Mouse (Mus musculus): ENCODE measurements around the gene Degs2.

Gene Degs2

DNA sequence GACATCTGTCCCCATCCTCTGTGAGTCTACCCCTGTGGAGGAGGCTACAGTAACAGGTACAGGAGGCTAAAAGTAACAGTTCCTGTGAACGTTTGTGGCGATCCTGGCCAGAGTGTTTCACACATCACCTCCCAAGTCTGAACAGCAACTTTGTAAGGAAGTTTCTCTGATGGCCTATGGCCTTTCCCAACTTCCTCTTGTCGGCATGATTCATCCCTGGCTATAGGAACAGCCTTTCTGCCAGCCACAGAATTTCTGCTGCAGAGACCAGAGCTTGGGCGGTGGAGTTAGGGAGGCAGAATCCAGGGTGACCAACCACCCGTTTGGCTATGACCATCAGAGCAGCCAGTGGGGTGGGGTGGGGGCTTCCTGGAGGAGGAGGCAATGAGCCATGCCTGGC lies 2.1 kb downstream of the Degs2 start:
- no peak for DNase-seq (ENCODE audit: low read depth, low spot score)

DNA sequence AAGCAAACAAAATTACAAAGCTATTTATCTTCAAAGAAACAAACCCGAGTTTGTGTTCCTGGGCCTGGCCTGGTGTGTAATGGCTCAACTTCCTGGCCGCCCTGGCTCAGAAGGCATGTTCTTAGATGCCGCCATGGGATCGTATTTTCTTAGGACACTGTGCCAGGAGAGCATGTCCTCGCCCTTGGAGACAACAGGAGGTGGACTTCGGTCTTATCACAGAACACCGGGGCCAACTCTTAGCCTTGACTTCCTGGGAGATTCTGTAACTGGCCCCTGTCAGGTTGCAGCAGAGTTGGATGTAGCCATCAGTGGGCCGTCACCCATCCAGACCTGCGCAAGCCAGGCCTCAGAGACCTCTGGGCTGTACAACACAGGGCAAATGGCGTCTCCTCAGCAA lies 2.5 kb downstream of the Degs2 start:
- no peak for DNase-seq (ENCODE audit: low read depth, low spot score)

DNA sequence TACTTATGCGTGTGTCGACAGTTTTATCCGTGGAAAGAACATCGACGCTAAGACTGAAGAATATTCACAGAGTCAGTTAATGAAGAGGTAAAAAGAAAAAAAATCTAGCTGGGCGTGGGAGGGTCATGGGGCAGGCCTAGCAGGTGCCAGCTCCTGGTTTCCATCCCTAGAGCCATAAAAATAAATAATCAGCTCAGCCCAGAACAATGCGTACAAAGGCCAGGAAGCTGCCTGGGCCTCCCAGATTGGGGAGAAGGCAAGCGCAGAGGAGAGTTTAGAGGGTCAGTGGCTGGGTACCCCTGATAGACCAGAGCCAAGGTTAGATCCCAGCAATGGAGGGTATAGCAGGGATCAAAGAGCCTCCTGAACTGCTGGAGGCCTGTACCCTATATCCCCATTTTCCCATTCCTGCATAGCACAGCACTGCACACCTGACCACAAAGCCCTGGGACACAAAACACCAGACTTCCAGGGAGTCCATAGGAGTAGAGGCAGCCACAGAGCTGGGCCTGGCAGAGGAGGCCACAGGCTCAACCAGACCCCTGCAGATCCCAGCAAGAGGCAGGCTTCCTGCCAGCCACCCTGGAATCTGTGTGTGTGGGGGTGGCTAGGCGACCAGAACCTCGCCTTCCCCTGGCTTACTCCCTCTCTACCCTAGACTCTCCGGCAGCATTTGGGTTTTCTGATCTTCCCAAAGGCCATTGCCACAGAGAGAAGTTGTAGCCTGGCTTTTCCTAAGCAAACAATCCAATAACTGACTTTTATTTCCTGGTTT lies 3.2 kb downstream of the Degs2 start:
- no peak for DNase-seq (ENCODE audit: low read depth, low spot score)

DNA sequence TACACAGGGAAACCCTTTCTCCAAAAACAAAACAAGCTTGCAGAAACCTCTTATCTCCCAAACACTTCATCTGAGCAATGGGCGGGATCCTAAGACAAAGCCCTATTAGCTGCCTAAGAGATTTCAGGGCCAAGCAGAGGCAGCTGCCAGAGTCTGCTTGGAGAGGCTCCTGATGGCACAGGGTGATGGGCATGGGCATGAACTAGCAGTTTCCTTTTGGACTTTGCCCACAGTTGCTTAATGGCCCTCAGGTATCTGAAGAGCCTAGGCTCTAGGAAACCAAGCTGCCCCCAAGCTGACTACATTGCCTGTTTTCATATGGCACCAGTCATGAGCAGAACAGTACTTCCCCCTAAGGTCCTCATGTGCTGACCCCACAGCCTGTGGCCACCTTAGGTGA lies 7.9 kb downstream of the Degs2 start:
- no peak for DNase-seq (ENCODE audit: low read depth, low spot score)

DNA sequence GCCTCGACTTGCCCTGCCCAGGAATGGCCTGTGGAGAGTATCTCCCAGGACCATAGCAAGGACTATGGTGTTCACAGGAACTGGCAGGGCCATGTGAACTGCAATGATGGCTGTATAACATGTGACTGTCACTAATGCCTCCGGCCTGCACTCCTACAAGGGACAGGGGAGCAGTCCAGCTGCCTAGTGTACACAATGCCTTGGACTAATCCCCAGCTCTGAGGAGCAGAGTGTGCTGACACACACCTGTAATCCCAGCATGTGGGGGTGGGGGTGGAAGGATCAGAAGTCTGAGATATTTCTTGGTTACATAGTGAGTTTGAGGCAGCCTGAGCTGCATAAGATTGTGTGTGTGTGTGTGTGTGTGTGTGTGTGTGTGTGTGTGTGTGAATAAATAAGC lies 8.5 kb downstream of the Degs2 start:
- DNase-seq (ENCODE audit: low read depth, low spot score): no peak

DNA sequence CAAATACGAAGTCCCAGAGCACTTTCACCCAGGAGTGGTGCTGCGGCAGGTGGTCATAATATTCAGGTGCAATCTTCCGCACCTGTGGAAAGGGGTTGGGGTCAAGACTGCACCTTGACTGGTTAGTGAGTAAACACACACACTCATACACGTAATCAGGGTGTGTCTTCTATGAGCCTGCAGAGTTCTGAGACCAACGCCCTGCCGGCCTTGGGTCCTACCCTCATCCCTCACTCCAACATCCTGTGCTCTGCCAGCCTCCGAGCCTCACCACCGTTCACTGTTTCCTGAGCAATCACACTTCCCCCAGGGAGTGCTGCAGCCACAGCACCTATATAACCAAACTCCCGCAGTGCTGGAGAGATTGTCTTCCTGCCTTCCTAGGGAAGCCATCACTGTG lies 11.6 kb downstream of the Degs2 start:
- DNase-seq (ENCODE audit: low read depth, low spot score): no peak

DNA sequence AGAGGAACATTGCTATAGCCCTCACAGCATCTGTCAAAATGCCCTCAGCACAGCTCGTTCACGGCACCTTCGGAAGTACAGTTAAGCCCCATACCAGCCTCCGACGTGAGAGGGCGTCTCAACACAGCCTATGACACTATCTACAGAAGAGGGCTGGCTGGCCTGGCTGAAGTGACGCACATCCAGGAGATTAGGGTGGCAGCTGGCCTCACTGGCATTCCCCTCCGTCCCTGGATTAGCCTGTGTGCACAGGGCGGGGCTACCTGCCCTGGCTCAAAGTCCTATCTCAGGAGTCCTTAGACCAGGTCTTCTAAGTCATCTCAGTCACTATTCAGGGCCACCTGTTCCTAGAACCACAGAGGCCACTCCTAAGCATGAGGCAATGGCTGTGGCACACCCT lies 12.9 kb downstream of the Degs2 start:
- DNase-seq (ENCODE audit: low read depth, low spot score): no peak

DNA sequence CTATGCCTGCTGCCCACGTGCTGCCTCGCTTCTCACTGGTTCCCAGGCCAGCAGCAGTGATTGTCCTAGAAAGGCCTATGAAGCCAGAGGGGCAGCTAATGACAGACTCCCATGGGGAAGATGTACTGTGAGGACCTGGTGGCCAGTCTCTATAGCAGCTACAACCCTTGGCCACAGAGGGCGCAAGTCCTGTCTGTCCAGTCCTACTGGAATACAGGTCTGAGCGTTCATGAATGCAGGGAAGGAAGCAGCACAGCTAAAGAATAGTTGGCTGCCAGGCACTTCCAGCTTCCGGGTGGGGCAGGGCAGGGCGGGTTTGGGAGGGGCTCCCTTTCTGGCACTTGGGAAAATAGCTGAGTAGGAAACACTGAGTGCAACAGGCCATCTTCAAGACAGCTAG lies 15.2 kb downstream of the Degs2 start:
- DNase-seq (ENCODE audit: low read depth, low spot score): no peak

DNA sequence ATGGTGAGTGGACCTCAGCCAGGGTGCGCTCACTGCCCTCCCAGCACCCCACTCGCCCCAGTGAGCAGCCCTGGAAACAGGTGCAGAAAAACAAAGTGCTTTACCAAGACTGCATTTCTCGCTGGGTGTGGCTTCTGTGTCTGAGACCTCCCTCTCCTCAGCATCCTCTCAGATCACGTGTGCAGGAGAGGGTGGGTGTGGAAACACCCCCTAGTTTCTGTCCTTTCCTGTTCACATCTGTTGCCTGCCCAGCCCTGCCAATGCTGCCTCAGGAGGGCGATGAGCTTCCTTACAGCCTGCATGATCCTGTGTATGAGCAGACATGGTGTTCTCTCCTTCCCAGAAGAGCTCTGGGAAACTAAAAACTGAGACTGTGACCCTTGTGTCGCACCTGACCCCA lies 15.7 kb downstream of the Degs2 start:
- peak; percentile 48 for DNase-seq (ENCODE audit: low read depth, low spot score)

DNA sequence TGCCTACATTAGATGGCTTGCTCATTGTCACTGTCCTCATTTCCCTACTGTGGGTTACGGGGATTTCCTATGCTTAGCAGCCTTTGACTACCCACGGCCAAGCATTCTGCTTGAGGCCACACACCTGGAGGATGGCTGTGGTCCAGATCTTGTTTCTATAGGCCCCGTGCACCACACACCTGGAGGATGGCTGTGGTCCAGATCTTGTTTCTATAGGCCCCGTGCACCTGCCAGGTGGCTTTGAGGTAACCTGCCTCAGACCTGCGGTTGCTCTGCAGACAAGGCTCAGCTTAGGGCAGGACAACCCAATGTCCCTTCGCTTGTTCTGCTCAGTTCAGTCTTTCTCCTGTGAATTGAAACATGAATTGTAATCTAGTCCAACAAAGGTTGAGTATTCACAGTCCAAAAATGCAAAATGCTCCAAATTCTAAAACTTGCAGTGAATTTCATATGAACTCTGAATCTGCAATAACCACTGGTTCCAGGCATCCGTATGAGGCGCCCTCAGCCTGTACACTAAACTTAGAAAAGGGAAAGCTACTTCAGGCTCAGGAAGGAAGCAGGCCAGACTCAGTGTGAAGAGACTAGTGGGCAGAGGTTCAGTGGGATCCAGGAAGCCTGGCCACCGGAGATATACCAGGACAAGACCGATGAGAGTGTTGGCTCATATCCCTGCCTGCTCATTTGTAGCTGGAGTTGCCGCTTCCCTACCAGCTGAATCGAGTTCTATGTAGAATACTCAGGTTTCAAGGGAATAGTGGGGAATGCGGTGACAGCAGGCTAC lies 19.7 kb downstream of the Degs2 start:
- no peak for DNase-seq (ENCODE audit: low read depth, low spot score)

DNA sequence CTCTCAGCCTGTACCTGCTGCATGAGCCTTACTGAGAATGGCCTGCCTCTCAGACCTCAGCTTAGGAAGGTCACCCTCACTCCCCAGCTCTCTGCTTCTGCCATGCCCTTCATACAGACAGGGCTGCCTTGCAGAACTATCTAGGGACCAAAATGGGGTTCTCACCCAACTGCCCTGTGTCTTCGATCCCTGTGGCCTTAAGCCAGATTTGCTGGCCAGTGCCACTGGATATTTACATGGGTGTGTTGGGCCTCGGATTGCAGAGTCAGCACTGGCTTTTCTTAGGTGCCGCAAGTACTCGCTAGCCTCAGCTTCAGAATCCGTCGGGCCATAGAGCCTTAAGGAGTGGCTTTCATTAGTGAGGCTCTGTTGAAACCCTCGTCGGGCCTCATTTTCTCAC lies 21.3 kb downstream of the Degs2 start:
- no peak for DNase-seq (ENCODE audit: low read depth, low spot score)

DNA sequence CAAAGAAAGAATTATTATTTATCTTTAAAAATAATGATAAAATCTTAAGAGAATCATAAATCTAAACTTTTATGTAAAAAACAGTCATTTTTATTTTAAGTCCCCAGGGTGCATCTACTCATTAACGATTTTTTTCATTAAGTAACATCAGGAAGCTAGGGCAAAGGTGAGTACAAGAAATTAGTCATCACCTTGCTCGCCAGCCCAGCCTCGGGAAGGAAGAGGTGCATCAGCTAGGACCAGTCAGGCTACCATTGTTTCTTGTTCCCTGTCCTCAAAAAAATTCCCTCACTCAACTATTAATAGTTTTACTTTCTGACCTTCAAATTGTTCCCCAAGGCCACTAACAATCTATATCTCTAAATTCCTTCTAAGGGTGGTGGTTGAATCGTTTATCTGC lies 23.7 kb downstream of the Degs2 start:
- DNase-seq (ENCODE audit: low read depth, low spot score): no peak

DNA sequence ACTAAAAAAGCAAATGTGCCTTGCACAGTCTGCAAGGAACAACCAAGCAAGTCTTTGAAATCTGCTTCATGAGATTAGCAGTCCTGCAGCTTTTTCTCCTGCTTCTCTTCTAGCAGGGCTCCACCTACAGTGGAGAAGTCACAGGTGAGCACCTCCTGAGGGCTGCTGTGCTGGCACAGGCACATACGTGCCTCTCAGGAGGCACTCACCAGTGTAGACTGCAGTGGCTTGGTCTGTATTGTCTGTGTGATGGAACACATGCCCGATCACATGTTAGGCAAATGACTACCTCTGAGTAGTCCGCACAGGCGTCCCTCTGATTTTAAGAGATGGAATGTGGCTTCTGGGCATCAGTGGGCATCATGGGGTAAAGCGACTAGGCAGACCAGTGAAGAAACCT lies 25.0 kb downstream of the Degs2 start:
- no peak for DNase-seq (ENCODE audit: low read depth, low spot score)

DNA sequence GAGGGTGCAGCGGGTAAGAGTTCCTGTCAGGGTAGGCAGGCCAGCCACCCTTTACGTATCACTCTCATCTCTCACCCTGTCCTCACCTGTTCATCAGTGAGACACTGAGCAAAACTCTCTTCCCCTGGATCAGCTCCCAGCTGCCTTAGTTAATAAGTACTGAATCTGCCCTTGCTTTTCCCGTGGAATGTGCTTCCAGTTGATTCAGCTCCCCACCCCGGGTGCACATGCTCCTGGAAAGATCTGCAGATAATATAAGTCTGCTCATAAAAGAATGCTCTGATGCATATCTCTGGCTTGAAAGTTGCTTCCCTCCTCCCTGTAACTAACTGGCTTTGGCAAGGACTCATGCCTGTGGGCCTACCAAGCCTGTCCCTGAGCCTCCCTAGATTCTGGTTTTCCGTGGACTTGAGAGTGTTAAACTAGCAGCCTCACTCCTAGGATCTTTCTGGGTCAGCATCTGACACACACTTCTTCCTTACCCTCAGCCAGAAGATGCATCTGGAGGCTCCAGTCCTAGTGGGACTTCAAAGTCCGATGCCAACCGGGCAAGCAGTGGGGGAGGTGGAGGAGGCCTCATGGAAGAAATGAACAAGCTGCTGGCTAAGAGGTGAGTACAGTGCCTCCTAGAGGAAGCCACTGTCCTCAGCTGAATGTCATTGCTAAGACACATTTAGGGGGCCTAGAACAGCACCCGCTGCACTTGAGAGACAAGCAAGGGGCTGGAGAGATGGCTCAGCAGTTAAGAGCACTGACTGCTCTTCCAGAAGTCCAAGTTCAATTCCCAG lies 26.3 kb downstream of the Degs2 start:
- DNase-seq (ENCODE audit: low read depth, low spot score): no peak

DNA sequence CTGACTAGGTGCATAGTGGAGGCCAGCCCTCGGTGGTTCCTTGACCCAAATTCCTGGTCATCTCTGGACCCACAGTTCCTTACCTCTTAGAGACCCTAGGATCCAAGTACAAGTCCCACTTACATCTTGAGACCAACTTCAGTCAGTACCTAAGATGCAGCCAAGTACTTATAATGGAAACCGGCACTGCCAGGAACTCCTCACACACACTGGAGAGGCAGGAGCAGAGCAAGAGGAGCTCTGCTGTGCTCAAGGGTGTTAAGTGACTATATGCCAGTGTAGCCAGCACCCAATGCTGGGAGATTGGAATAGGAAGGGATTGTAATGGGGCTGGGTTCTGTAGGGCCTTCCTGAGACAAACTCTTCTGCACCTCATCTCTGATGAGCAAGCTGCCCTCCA lies 27.2 kb downstream of the Degs2 start:
- DNase-seq (ENCODE audit: low read depth, low spot score): no peak

DNA sequence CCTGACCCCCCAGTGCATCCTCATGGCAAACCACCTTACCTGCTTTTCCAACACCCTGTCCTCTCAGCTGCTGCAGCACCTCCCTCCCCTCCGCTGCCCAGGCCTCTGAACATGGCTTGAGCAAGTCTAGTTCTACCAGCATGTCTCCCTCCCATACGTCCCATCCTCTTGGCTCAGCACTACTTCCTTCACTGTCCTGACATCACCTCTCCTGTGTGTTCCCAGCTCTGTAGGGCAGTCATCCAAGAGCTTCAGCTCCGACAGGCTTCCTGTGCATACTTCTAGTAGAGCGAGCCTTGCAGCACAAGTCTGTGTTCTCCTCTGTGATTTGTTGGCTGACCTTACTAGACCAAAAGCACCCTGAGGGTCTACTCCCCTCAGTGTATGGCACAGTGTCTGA lies 27.6 kb downstream of the Degs2 start:
- peak; percentile 83 for DNase-seq (ENCODE audit: low read depth, low spot score)

DNA sequence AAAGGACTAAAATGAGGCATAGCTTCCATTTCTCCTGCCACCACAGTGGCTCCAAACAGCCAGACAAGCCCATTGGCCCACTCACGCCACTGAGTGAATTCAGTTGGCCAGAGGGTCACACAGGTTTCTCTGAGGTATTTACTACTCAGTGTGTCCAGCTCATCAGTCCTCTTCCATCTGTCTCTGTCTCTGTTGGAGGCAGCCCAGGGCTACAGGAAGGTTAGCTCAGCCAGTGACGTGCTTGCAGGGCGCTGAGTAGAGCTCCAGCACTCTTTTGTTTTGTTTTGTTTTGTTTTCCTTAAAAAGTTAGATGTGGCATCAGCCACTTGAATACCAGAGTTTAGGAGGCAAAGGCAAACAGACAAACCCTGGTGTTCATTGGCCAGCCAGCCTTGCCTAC lies 28.6 kb downstream of the Degs2 start:
- DNase-seq (ENCODE audit: low read depth, low spot score): no peak

DNA sequence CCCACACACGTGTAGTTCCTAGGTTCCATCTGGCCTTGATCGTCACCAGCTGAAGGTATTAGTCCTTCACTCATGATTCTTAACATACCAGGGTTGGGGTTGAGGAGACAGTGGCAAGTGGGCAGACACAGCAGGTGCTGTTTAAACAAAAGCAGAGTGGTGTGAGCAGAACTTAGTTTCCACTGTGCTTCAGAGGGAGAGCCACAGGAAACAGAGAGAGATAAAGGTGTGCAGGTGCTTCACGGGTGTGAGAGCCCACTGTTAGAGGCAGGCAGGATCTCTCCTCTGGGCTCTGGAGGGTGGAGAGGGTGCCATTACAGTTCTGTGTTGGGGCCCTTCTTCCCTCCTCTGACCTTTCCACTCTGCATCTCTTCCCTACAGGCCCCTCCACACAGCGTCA lies 29.2 kb downstream of the Degs2 start:
- no peak for DNase-seq (ENCODE audit: low read depth, low spot score)

DNA sequence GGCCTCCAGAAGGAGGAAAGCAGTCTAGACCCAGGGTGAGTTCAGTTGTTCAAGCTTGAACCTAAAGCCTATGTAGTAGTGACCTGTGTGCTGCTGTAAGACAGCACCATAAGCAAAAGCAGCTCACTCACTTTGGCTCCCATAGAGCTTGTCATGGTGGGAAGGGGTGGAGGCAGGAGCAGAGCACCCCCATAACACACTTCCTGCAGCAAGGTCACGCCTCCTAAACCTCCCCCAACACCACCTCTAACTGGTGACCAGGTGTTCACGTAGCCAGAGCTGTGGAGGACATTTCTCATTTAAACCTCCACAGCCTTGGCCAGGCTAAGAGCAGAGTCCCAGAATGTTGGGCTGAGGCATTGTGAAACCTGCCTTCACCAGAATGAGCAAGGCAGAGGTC lies 30.6 kb downstream of the Degs2 start:
- no peak for DNase-seq (ENCODE audit: low read depth, low spot score)

DNA sequence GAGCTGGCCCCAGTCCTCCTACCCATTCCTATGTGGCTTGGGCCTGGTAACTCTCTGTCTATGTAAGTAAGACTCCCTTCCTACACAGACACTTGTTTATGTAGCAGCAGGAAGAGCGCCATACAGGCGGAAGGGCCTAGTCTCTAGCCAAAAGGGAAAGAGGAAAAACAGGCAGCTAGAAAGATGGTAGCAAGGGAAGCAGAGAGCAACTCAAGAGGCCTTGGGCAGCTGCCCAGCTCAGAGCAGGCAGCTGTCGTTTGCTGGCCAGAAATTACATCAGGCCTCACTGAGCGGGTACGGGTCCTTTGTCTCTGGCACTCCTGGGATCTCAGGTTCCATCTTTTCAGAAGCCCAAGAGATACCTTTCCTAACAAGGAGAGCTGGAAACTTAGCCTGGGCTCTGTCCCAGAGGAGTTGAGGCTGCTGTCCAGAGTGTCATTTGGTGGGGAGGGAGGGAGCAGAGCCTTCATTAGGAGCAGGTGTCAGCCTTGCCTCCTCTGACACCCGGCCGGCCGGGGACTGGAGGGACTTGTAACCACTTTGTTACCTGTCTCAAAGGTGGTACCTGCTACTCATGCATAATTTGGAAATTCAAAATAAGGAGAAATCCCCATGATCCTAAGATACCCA lies 33.4 kb downstream of the Degs2 start:
- no peak for DNase-seq (ENCODE audit: low read depth, low spot score)

DNA sequence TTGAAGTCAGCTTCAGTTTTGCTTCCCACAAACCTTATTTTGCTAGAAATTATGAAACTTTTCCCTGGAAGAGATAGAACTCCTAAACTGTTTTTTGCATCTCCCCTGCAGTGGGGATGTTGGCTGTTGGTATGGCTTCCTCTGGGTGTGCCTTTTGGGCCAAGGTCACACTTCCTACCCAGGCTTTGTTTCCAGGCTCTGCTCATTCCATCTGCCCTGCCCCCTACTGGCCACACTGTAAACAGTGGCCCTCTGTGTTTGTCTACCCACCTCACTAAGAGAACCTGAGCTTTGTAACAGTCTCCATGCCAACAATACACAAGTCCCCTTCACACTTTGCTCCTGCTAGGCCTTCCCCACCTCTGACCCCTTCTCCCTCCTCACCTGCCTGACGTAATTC lies 44.8 kb downstream of the Degs2 start:
- no peak for DNase-seq (ENCODE audit: low read depth, low spot score)
